Mouse (Mus musculus) cerebellum, adult 8-10 months (tissue): Measurements from ENCODE around the gene Slc8a1.

Experiments
- DNase-seq: peaks from one replicate; pipeline ENCODE4 v3.0.0; 2022

Slc8a1 gene

DNA sequence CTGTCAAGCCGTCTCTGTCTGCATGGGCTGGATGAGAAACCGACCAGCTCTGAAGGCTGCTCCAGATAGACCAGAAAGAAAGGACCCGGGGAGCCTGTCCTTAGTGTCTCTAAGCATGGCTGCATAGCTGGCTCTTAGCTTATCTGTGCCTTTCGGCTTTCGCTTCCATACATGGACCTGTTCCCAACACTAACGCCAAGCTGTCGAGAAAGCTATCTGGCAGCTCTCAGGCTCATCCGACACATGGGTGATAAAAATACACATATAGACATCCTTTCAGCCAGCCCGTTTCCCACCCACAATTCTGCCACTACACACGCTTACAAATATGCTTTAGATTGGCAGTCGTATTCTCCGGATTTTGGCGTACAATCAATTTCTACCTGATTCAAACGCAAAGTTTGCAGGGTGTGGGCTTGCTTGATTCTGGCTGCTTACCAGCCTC, at the start of gene Slc8a1:
Slc8a1 (minus strand) TSS at position 67 of the 445 bp plus-strand sequence.
- peak; percentile 32 for DNase-seq

DNA sequence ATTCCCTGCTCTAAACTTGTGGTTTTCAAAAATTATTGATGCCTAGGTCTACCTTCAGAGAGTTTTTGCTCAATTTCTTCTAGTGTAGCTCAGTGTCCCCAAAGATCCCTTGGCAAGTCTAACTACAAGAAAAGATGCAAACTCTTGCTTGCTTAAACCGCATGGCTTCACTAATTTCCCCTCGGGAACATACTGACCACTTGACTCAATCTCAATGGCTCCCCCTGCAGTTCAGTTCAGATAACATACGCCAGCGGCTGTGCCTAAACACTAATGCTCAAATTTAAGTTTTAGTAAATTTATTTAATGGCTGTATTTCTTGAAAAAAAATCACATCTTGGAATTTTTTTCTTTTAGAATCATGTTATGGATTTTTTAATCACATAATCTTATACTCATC, 49.2 kb upstream of the Slc8a1 start:
- DNase-seq: peak; percentile 61

DNA sequence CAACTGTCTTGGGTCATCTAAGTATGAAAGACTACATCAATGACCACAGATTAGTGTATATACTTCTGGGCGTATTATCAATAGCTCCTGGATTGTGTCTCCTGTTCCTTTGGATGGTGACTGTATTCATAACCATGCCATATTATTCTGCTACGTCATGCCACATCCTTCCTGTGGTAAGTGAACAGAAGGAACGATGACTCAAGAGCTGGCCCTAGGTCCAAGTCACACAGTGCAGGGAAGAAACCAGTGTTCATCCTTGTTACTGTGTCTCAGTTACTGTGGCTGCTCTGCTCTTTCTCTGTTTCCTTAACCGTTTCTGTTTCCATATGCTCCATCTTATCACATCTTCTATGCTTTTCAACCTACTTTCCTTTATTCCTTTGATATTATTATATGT, 44.1 kb upstream of the Slc8a1 start:
- DNase-seq: no peak

DNA sequence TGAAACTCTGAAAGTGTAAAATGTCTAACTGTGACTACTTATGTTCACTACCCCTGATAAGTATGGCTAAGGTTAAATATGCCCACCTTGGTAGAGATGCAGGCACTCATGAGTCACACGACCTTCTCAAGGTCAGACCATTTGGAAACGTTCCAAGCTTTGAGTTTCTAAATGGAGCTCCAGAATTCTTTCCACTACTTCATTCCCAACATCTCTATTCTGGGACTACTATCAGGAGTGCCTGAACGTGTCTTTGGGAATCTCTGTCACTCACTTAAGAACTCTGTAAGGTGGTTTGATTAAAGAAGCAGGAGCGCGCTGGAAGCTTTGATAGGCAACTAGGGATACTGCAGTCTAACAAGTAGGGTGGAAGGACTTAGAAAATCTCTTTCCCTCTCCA, 43.3 kb upstream of the Slc8a1 start:
- DNase-seq: no peak

GRCm38 (mm10) chr17:81779883-81780282, 41.7 kb upstream of the Slc8a1 start:
- DNase-seq: no peak

DNA sequence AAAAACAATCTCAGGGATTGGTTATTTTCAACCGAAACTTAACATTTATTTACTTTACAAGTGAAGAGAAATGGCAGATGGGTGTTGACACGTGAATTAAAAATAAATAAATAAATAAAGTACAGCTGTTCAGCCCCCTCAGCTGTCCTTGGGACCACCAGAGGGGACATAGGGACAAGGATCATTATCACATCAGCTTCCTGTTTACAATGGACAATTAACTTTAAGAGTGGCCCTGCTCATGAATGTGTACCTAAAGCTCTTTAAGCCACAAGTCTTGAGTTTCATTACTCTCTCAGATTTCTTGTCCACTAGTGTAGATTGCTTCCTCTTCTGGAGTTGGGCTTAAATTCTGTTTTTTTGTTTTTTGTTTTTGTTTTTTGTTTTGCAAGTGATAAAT, 12.5 kb upstream of the Slc8a1 start:
- DNase-seq: no peak

GRCm38 (mm10) chr17:81743034-81743433, 4.9 kb upstream of the Slc8a1 start:
- DNase-seq: no peak

DNA sequence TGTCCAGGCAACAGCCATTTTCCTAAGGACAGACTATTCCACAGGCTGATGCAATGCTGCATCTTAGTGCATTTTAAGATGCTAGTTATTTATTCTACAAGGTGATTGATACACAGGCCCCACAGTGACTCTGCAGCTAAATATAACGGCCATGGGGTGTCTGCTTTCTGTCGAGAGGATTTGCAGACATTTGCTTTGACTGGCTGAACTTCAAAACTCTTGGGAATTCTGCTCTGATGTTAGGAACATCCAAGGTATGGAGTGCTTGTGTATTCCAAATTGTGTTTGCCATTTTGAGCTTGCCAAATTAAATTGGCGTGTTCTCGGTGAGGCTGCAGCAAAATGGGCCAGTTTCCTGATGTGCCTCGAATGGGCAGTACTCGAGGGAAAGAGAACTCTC, 2.4 kb upstream of the Slc8a1 start:
- no peak for DNase-seq

DNA sequence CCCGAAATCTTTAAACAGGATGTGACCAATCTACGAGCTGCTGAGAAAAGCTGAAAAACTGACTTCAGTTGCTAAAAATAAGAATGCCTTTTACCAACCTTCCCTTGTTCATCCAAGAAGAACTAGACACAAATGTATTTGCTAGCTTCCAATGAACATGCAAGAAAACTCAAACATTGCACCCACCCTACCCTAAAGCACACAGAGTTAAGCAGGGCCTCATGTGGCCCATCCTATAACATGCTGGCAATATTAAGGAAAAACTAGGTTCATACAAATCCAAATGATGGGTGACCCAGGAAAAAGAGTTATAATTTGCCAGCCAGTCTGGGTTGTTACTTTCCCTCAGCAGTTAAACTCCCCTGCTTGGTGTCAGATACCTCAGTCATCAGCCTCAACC, 398 bp downstream of the Slc8a1 start:
- DNase-seq: no peak

GRCm38 (mm10) chr17:81737309-81737708, 868 bp downstream of the Slc8a1 start:
- DNase-seq: no peak

DNA sequence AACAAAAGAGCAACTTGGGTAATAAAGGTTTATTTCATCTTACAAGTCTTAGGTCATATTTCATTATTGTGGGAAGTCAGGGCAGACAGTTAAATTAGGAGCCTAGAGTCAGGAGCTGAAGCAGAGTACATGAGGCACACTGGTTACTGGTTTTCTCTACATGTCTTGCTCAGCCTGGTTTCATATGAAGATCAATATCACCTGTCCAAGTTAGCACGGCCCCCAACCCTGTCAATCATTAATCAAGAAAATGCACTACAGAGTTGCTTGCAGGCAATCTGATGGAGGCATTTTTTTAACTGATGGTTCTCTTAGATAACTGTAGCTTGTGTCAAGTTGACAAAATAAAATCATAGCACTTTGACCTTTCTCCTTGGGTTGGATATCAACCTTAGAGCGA, 2.6 kb downstream of the Slc8a1 start:
- no peak for DNase-seq

DNA sequence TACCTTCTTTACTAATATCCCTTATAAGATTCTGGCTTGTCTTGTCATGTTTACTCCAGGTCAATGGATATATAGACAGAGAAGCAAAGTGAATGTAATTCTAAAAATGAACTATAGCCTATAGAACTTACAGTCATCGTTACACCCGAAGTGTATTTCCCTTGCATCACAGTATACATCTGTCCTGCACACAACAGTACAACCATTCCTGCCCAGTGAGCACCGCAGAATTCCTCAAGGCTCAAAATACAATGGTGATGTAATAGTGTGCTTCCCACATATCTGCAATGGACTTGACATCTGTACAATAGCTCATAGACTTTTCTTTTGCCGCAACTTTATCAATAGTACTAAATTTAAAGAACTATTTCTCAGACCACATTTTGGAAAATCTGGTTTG, 8.3 kb downstream of the Slc8a1 start:
- DNase-seq: no peak

GRCm38 (mm10) chr17:81712273-81712751, 25.9 kb downstream of the Slc8a1 start:
- no peak for DNase-seq

DNA sequence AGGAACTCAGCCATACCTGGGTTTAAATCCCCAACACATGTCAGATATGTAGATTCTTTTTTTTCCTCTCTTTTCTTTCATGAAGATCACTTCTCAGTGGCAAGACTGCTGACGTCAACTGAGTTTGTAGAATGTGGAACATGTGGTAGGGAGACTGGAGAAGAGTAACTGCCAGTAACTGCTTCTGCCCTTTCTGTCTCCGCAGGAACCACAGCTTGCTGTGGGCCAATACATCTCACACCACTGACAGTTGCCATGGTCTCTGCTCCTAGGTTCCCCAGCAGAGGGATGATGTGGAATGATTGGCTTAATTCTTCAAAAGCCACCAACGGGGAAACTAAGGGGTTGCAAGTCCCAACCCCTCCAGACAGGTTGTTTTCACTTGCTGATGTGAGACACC, 33.4 kb downstream of the Slc8a1 start:
- DNase-seq: no peak

DNA sequence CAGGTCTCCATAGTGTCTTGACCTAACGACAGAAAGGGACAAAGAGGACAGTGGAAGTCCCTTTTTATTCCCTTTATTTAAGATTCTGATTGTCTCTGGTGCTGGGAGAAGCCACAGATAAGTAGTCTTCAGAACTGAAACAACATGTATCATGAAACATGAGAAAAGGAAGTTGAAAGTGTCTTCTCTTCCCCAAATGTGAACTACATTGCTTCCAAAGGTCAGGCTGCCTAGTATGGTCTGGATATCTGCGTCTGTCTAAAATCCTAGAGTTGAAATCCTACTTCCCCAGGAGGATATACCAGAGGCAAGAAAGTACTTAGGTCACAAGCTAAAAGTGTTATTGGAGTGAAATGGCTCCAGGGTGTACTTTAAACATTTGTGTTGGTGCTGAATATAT, 34.9 kb downstream of the Slc8a1 start:
- DNase-seq: no peak

- DNase-seq: no peak
Measured at GRCm38 (mm10) chr17:81701701-81702100, 36.5 kb downstream of the Slc8a1 start.

- DNase-seq: no peak
Measured at GRCm38 (mm10) chr17:81698789-81699188, 39.4 kb downstream of the Slc8a1 start.

- no peak for DNase-seq
Measured at GRCm38 (mm10) chr17:81697695-81698094, 40.5 kb downstream of the Slc8a1 start.

GRCm38 (mm10) chr17:81694977-81695376, 43.2 kb downstream of the Slc8a1 start:
- DNase-seq: no peak

DNA sequence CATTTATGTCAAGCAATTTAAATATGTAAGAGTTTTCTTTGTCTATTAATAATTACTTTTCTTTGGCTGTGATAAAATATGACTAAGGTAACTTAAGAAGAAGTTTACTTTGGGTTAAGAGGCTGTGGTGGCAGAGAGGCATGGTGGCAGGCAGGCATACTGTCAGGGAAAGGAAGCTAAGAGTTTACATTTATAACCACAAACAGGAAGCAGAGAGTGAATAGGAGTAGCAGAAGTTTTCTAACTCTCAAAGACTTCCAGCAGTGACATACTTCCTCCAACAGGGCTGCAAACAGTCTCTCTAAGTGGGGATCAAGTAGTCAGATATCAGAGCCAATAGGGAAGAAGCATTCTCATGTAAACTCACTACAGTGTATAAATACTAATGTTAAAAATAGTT, 58.6 kb downstream of the Slc8a1 start:
- DNase-seq: no peak

DNA sequence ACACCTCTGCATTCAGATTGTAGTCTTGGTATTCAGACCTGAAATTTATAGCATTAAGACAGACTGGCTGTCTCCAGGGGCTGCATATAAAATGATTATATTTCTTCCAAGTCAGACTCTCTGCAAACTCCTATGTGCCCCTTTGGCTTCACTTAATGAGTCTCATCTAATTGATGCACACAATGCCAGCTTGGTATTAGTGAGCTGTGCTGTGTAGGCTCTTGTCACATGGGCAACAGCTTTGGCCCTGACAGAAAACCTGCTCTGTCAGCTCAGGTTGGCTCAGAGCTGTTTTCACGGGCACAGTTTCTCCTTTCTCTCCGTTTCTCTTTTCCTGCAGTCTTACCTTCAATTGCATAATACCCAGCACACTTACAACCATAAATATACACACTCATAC, 60.7 kb downstream of the Slc8a1 start:
- DNase-seq: no peak

GRCm38 (mm10) chr17:81676203-81676602, 62.0 kb downstream of the Slc8a1 start:
- DNase-seq: no peak

- DNase-seq: no peak
Measured at GRCm38 (mm10) chr17:81671245-81671644, 66.9 kb downstream of the Slc8a1 start.

GRCm38 (mm10) chr17:81669816-81670691, 68.1 kb downstream of the Slc8a1 start:
- peak; percentile 71 for DNase-seq
